Mouse (Mus musculus): Measurements from ENCODE around the gene Myl12a.
"Not testable (repeated sequence)": the region's sequence is repeated elsewhere in the genome, so short reads cannot be mapped to it uniquely, and the experiment has no call there.

The Myl12a gene

DNA sequence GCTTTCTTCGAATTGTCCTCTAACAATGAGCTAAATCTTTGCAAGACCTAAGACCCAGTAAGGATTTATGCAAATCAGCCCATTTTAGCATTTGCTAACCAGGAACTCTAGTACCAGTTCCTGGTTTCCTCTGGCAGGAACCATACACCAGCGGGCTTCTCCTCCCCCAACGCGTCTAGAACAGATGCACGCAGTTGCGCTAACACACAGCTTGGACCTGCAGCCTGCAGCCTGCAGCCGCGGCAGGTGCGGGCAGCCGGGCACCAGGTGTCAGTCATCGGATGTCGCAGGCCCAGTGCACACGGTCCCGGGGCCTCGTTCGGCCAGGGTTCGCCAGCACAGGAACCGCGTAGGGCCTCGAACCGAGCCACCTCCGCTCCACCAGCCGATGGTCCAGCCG, 12.7 kb downstream of the Myl12a start:
- no peak for DNase-seq (ENCODE audit: low read depth, low spot score)

DNA sequence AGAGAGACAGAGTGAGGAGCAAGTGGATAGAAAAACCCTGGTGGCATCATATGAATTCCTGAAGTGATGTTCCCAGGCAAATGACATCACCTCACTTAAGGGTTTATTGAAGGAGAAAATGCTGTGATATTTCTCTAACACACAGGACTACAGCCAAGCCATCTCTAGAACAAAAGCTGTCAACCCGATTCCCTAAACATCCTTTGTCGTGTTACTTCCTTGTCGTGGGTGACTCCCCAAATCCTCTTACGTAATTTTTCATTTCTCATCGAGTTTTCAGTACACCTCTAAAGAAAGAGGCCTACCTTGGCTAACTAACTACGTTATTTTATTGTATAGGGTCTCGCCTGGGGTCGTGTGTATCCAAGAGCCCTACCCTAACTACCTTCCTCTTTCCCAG, 13.2 kb downstream of the Myl12a start:
- DNase-seq (ENCODE audit: low read depth, low spot score): no peak

- no peak for DNase-seq (ENCODE audit: low read depth, low spot score)
Observed at GRCm38 (mm10) chr17:70988337-70988767, 14.3 kb downstream of the Myl12a start.

DNA sequence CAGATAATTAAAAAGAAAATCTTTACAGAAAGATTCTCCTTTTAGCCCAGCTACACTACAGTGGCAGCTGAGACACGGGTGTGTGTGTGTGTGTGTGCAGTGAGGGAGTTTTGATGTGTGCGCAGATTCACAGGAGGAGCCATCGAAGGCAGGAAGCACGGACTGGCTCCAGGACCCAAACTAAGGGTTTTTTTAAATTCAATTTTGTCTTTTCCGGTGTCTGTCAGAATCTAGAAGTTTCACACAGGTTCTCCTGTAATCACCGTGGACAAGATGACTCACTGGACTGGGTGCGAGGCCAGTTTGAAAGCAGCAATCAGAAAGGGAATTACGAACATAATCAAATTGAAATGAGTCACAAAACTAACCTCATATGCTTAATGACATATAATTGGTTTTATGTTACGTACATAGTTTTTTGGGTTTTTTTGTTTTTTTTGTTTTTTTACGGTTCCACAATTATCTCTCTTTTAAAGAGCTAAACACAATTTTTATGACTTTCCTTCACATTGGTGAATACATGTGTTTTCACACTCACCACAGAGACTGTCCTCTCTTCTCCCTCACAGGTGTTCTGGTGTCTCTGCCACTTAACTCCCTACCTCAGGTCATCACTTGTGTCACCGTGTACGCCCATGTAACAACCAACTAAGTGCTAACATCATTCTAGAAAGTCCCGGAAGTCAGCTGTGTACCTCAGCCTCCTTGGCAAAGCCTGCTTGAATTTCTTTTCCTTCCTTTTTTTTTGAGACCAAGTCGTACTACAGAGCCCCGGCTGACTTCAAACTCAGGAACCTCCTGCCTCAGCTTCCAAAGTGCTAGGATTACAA, 15.6 kb downstream of the Myl12a start:
- no peak for DNase-seq (ENCODE audit: low read depth, low spot score)

- DNase-seq (ENCODE audit: low read depth, low spot score): no peak
Observed at GRCm38 (mm10) chr17:70986355-70986740, 16.3 kb downstream of the Myl12a start.

- DNase-seq (ENCODE audit: low read depth, low spot score): no peak
Observed at GRCm38 (mm10) chr17:70985501-70986354, 16.9 kb downstream of the Myl12a start.

DNA sequence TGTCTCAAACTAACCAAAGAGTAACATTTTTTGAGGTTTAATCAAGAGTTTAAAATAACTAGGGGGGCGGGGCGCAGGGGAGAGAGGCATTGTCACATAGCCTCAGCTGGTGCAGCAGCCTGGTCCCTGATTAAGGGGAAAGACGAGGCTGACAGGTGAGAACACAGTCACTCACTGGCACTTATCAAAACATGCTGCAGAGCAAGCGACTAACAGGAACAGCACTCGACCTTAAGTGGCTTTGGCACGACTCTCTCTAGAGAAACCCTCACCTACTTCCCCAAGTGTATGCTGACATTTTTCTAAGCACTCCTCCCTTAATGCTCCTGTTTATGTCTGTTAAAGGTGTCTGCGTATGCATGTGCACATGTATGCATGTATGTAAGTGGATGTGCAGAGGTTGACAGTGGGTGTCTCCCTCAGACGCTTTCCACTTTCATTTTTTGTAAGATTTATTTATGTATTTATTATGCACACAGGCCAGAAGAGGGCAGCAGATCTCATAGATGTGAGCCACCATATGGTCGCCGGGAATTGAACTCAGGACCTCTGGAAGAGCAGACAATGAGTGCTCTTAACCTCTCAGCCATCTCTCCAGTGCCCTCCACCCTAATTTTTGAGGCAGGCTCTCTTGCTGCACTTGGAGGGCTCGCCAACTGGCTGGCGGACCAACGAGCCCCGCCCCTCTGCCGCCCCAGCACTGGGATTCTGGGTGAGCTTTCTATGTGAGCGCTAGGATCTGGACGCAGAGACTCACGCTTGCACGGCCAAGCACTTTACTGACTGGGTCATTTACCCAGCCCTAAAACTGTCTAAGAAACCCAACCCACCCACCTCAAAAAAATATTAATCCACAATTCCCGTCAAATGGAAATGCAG, 23.1 kb downstream of the Myl12a start:
- DNase-seq (ENCODE audit: low read depth, low spot score): no peak

GRCm38 (mm10) chr17:70977799-70978198, 24.9 kb downstream of the Myl12a start:
- no peak for DNase-seq (ENCODE audit: low read depth, low spot score)

GRCm38 (mm10) chr17:70974065-70974464, 28.6 kb downstream of the Myl12a start:
- not testable (repeated sequence) for DNase-seq (ENCODE audit: low read depth, low spot score)

DNA sequence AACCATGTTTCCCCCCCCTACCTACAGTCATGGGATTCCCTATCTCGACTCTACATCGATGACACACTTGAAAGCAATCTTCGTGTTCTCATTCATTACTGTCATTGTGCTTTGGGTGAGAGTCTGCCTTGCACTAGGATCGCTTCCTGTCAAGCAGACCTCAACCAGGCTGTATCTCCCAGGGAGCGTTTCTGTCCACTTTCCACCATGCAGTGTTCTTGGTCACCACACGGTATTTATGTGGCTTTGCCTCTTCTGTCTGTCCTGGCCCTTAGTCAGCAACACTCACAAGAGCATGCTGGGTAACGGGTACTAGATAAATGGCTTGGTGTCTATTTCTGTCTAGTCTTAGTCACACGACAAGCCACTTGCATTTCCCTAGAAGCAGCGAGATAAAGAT, 29.3 kb downstream of the Myl12a start:
- no peak for DNase-seq (ENCODE audit: low read depth, low spot score)

- DNase-seq (ENCODE audit: low read depth, low spot score): no peak
Observed at GRCm38 (mm10) chr17:70971206-70971605, 31.5 kb downstream of the Myl12a start.

DNA sequence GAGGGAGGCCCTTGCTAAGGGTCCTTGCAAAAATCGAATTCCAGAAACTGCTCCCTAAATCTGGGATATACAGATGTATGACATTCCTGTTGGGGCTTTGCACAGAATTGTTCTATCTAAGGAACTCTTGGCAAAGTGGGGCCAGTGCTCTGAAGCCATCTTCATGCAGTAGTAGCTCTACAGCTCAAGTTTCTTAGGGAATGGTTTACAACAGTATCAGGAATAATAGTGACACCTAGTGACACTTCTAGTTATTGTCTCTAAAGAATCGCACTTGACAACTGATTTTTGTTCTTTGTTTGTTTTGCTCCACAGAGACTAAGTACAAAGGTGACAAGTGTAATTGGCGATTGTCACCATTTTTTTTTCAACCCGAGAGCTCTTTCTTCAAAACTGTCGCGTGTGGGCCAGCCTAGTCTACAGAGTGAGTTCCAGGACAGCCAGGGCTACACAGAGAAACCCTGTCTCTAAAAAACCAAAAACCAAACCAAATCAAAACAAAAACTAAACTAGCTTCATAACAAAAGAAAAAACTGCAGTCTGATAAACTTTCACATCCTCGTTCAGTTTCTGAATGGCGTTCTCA, 34.0 kb downstream of the Myl12a start:
- DNase-seq (ENCODE audit: low read depth, low spot score): no peak

GRCm38 (mm10) chr17:70967646-70968045, 35.0 kb downstream of the Myl12a start:
- no peak for DNase-seq (ENCODE audit: low read depth, low spot score)

DNA sequence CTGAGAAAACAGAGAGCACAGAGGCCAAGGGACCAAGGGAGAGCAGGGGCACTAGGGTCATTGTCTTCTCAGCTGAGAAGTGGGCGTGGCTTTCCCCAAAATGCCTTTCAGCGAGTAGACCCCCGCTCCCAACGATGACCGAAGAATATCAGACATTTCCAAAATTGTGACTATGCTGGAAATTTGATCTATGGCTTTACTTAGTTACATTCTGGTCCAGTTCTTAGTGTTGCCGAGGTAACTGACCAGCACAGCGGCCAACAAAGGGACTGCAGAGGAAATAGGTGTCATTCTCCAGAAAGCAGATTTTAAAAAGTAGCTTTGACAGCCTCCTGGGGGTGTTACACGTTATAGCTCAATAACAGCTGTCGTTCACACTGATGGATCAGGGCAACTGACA, 35.5 kb downstream of the Myl12a start:
- no peak for DNase-seq (ENCODE audit: low read depth, low spot score)

- no peak for DNase-seq (ENCODE audit: low read depth, low spot score)
Observed at GRCm38 (mm10) chr17:70966126-70966525, 36.6 kb downstream of the Myl12a start.

DNA sequence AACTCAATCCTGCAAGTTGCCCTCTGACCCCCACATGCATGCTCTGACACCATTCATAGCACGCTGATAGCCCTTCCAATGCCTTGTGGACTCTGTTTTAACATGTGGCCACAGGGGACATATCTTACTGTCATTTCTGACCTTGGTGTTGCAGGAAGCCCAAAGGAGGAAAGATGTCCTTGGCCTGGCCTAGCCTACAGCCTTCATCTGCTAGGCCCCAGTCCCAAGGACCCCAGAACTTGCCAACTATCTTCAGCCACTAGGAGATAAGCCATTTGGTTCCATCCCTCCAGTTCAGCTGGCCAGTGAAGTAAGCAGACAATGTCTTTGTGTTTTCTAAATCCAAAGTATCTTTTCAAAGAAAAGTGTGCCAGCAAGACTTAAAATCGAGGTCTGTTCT, 37.4 kb downstream of the Myl12a start:
- no peak for DNase-seq (ENCODE audit: low read depth, low spot score)

GRCm38 (mm10) chr17:70963546-70963945, 39.1 kb downstream of the Myl12a start:
- DNase-seq (ENCODE audit: low read depth, low spot score): peak; percentile 62

- no peak for DNase-seq (ENCODE audit: low read depth, low spot score)
Observed at GRCm38 (mm10) chr17:70951266-70951665, 51.4 kb downstream of the Myl12a start.

GRCm38 (mm10) chr17:70949171-70949570, 53.5 kb downstream of the Myl12a start:
- DNase-seq (ENCODE audit: low read depth, low spot score): no peak

DNA sequence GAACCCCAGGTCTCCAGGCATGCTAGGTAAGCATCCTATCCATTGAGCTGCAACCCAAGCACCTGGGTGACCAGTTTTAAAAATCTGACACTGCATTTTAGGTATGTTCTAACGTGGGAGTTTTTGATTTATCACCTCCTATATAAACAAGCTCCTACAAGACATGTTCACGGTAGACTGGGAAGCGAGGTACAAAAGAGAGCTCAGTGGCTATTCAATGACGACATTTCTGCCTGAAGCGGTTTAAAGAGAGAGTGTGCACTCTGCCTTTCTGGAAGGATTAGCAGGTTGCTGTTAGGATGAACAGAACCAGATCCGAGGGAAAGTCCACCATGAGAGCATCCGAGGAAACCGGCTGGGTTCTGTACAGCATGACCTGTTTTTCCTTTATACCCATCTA, 54.0 kb downstream of the Myl12a start:
- no peak for DNase-seq (ENCODE audit: low read depth, low spot score)

DNA sequence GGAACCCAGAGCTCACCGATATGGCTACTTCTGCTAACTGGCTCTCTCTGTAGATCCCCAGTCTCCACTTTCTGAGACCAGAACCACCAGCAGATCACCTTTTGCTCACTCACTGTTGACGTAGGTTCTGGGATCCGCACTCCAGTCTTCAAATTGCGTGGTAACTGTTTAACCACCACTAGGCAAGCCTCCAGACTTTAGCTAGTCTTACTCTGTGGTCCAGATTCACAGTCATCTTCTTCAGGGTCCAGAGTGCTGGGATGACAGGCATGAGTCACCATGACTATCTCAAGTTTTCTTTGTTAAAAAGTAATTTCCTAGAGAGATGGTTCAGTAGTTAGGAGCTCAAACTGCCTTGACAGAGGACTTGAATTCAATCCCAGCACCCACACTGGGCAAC, 58.9 kb downstream of the Myl12a start:
- DNase-seq (ENCODE audit: low read depth, low spot score): no peak
